ENCODE assay signal across 10 mouse cellular contexts in the genomic region with DNA sequence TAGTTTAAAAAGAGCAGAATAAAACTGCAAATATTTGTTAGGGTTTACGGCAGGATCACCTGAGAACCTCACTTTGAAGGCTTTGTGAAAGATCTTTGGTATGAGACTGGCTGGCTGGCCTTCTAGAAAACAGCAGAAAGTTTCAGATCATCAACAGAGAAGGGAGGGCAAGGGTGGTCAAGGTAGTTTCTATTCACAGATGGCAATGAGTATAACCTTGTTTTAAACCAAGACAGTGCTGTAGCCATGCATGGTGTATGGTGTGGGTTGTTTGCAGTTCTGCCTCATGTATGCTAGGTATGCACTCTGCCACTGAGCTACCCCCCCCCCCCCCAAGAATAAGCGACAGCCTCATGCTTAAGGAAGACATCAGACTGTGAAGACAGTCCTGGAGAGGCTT. TPM values are rescaled to one million over a fixed set of nuclear protein-coding genes. Genes with fewer than 3 reads are reported as not detected.
DNase-seq lines count a peak whose midpoint lies in the region; ATAC-seq lines count a peak whose summit lies in the region.
"Had no signal": no experiment of that assay in that cellular context is flagged by ENCODE, and none has a peak within 500 bp of the region (broad histone marks: within the 10 kb centered on the region; RNA-seq: fewer than 3 reads in every experiment).

No protein-coding gene starts in this region.

- H3K27me3 ChIP-seq in forebrain, embryonic 13.5 days: no peaks in the 10 kb centered on the region
- H3K27me3 ChIP-seq in forebrain, embryonic 11.5 days (ENCODE audit: control insufficient read depth, insufficient read depth, low read length): no peaks in the 10 kb centered on the region
- no peaks in the 10 kb centered on the region for H3K27me3 ChIP-seq in megakaryocyte, embryonic 14.5 days (replicated peaks)
- H3K27me3 ChIP-seq in limb, embryonic 10.5 days (ENCODE audit: low read depth, poor library complexity, severe bottlenecking): no peaks in the 10 kb centered on the region
- H3K27me3 ChIP-seq in stomach, embryonic 14.5 days (ENCODE audit: control insufficient read depth, insufficient read depth, low read length): no peaks in the 10 kb centered on the region

- H3K9ac ChIP-seq in forebrain, embryonic 13.5 days: no peak overlapping the region
- no peak overlapping the region for H3K9ac ChIP-seq in forebrain, embryonic 11.5 days (ENCODE audit: low read length)
- no peak overlapping the region for H3K9ac ChIP-seq in stomach, embryonic 14.5 days (replicated peaks; ENCODE audit: low read depth, low read length)

- H3K4me1 ChIP-seq in forebrain, embryonic 13.5 days: peaks cover 22% of the 10 kb centered on the region
- H3K4me1 ChIP-seq in forebrain, embryonic 11.5 days (replicated peaks; ENCODE audit: control insufficient read depth, insufficient read depth, low read length): peaks cover 5% of the 10 kb centered on the region; the same call in 1 of the 2 replicates
- peaks cover 64% of the 10 kb centered on the region for H3K4me1 ChIP-seq in megakaryocyte, embryonic 14.5 days
- peaks cover 34% of the 10 kb centered on the region for H3K4me1 ChIP-seq in limb, embryonic 10.5 days
- H3K4me1 ChIP-seq in stomach, embryonic 14.5 days (ENCODE audit: control insufficient read depth, insufficient read depth, low read length): peaks cover 27% of the 10 kb centered on the region

- no peak overlapping the region for H3K4me3 ChIP-seq in forebrain, embryonic 13.5 days
- no peak overlapping the region for H3K4me3 ChIP-seq in forebrain, embryonic 11.5 days (ENCODE audit: low read depth, low read length)
- peak overlapping the region; percentile 99 for H3K4me3 ChIP-seq in megakaryocyte, embryonic 14.5 days (replicated peaks)
- peak overlapping the region; percentile 91 for H3K4me3 ChIP-seq in limb, embryonic 10.5 days
- H3K4me3 ChIP-seq in stomach, embryonic 14.5 days (ENCODE audit: low read depth, low read length): peak overlapping the region; percentile 60

- peaks cover 4% of the 10 kb centered on the region; the same call in 1 of the 2 replicates for H3K36me3 ChIP-seq in forebrain, embryonic 13.5 days (ENCODE audit: poor library complexity, severe bottlenecking)
- H3K36me3 ChIP-seq in forebrain, embryonic 11.5 days (ENCODE audit: control insufficient read depth, insufficient read depth, low read length): no peaks in the 10 kb centered on the region; the same call in 1 of the 2 replicates
- peaks cover 36% of the 10 kb centered on the region for H3K36me3 ChIP-seq in megakaryocyte, embryonic 14.5 days (replicated peaks; ENCODE audit: low read length)
- H3K36me3 ChIP-seq in limb, embryonic 10.5 days: peaks cover 24% of the 10 kb centered on the region
- peaks cover 13% of the 10 kb centered on the region for H3K36me3 ChIP-seq in stomach, embryonic 14.5 days (ENCODE audit: control insufficient read depth, insufficient read depth, low read length)

- H3K4me2 ChIP-seq in forebrain, embryonic 13.5 days: peak overlapping the region; percentile 33
- no peak overlapping the region for H3K4me2 ChIP-seq in forebrain, embryonic 11.5 days (ENCODE audit: low read depth, low read length, severe bottlenecking)
- peak overlapping the region; percentile 74 for H3K4me2 ChIP-seq in stomach, embryonic 14.5 days (replicated peaks; ENCODE audit: low read depth, low read length)

- H3K27ac ChIP-seq in forebrain, embryonic 13.5 days: no peak overlapping the region
- no peak overlapping the region for H3K27ac ChIP-seq in forebrain, embryonic 11.5 days (ENCODE audit: low read depth, low read length)
- no peak overlapping the region for H3K27ac ChIP-seq in limb, embryonic 10.5 days
- H3K27ac ChIP-seq in stomach, embryonic 14.5 days (ENCODE audit: low read length): no peak overlapping the region

- no peak for DNase-seq in forebrain, embryonic 11.5 days (ENCODE audit: low spot score)
- DNase-seq in limb, embryonic 10.5 days (ENCODE audit: low spot score): no peak
- DNase-seq in gastrocnemius, postnatal 4 days (ENCODE audit: low spot score in 2 of 2): no peak
- no peak for DNase-seq in urinary bladder, postnatal 10 days (ENCODE audit: low spot score)
- DNase-seq: B cell, adult 2 months; kidney, postnatal 14 days had no signal

- WGBS in forebrain, embryonic 13.5 days: 79% methylated on average over 2 of the region's 2 CpGs
- WGBS in forebrain, embryonic 11.5 days: 82% methylated on average over 2 of the region's 2 CpGs
- WGBS in limb, embryonic 10.5 days: 76% methylated on average over 2 of the region's 2 CpGs
- WGBS in stomach, embryonic 14.5 days: 54% methylated on average over 2 of the region's 2 CpGs

- no peaks in the 10 kb centered on the region for H3K9me3 ChIP-seq in forebrain, embryonic 13.5 days (replicated peaks)
- no peaks in the 10 kb centered on the region for H3K9me3 ChIP-seq in forebrain, embryonic 11.5 days (ENCODE audit: control insufficient read depth, low read length)
- no peaks in the 10 kb centered on the region for H3K9me3 ChIP-seq in megakaryocyte, embryonic 14.5 days
- H3K9me3 ChIP-seq in limb, embryonic 10.5 days (replicated peaks): no peaks in the 10 kb centered on the region
- H3K9me3 ChIP-seq in stomach, embryonic 14.5 days (ENCODE audit: control insufficient read depth, low read depth, low read length): no peaks in the 10 kb centered on the region

- no peak for ATAC-seq in forebrain, embryonic 13.5 days
- no peak for ATAC-seq in forebrain, embryonic 11.5 days (replicated peaks; ENCODE audit: low FRiP score)
- ATAC-seq in megakaryocyte, adult 5-6 weeks (ENCODE audit: poor library complexity, severe bottlenecking): no peak
- ATAC-seq in stomach, embryonic 14.5 days (ENCODE audit: insufficient number of reproducible peaks, insufficient read depth, low FRiP score, low read depth): no peak

RNA-seq across cellular contexts. Expression of a gene that starts 2.2 kb away (rescaled TPM):
- polyA plus RNA-seq in forebrain, embryonic 13.5 days (2015; fragmentation: Nextera tagmentation; extraction: Ambion mirVana): 1.2 and 1.3 TPM in 2 replicates
- 2.8 and 4.0 TPM in 2 replicates for polyA plus RNA-seq in forebrain, embryonic 11.5 days (2014; fragmentation: Nextera tagmentation; extraction: Ambion mirVana)
- 8.2 and 12.3 TPM in 2 replicates for polyA plus RNA-seq in megakaryocyte, embryonic 14.5 days (2012; ENCODE audit: insufficient read depth, low replicate concordance)
- 0.07 and 0.11 TPM in 2 replicates for total RNA-seq in megakaryocyte, adult 5-6 weeks (2015)
- total RNA-seq in megakaryocyte, adult 5-6 weeks (2017): 0.44 and 0.69 TPM in 2 replicates
- polyA plus RNA-seq in limb, embryonic 10.5 days (2016; fragmentation: Nextera tagmentation; extraction: Ambion mirVana): 2.5 and 4.2 TPM in 2 replicates
- 16.6 and 20.0 TPM in 2 replicates for polyA plus RNA-seq in stomach, embryonic 14.5 days (2014; fragmentation: Nextera tagmentation; extraction: Ambion mirVana)
- total RNA-seq in gastrocnemius, postnatal 4 days (2021): 100 to 1,000 TPM; 917 to 927 TPM

RNA-seq across cellular contexts. Expression of a gene that starts 2.4 kb away (rescaled TPM):
- 189 and 196 TPM in 2 replicates for polyA plus RNA-seq in forebrain, embryonic 13.5 days (2015; fragmentation: Nextera tagmentation; extraction: Ambion mirVana)
- 372 and 395 TPM in 2 replicates for polyA plus RNA-seq in forebrain, embryonic 11.5 days (2014; fragmentation: Nextera tagmentation; extraction: Ambion mirVana)
- 12.3 and 26.2 TPM in 2 replicates for polyA plus RNA-seq in megakaryocyte, embryonic 14.5 days (2012; ENCODE audit: insufficient read depth, low replicate concordance)
- 445 and 515 TPM in 2 replicates for total RNA-seq in megakaryocyte, adult 5-6 weeks (2015)
- total RNA-seq in megakaryocyte, adult 5-6 weeks (2017): 230 and 278 TPM in 2 replicates
- polyA plus RNA-seq in limb, embryonic 10.5 days (2016; fragmentation: Nextera tagmentation; extraction: Ambion mirVana): 478 and 483 TPM in 2 replicates
- 569 and 588 TPM in 2 replicates for polyA plus RNA-seq in stomach, embryonic 14.5 days (2014; fragmentation: Nextera tagmentation; extraction: Ambion mirVana)
- total RNA-seq in gastrocnemius, postnatal 4 days (2021): 100 to 1,000 TPM; 712 to 757 TPM

Comparison
In these comparisons a context has a peak if more than half of its experiments do, and no peak if none do; other contexts are left out.
1. H3K4me3 ChIP-seq: peak in megakaryocyte, embryonic 14.5 days (single experiment), limb, embryonic 10.5 days (single experiment) and stomach, embryonic 14.5 days (single experiment); none in forebrain, embryonic 13.5 days (single experiment) and forebrain, embryonic 11.5 days (single experiment).